Mouse (Mus musculus) embryonic fibroblast, embryonic 13.5 days (primary cell): ENCODE measurements around the gene Dffa.

ENCODE experiments used
- CTCF ChIP-seq: IDR thresholded peaks from 2 replicates; pipeline ENCODE4 v1.5.1; 2011; ENCODE audit warnings: mild to moderate bottlenecking, control low read depth, low read length, moderate library complexity, borderline replicate concordance; ENCODE audit not compliant: insufficient read depth
- POLR2A ChIP-seq: IDR thresholded peaks from 2 replicates; pipeline ENCODE4 v1.6.1; 2011; ENCODE audit warnings: low read depth, mild to moderate bottlenecking, control low read depth, low read length, moderate library complexity

- no peak for TF ChIP-seq CTCF
- TF ChIP-seq POLR2A = no peak
Measured at GRCm38 (mm10) chr4:149085381-149085780, 18.6 kb upstream of the Dffa start.
